Mouse (Mus musculus): ENCODE data around the gene Thra. TPM values are rescaled to one million over a fixed set of nuclear protein-coding genes. Genes with fewer than 3 reads are reported as not detected.
A peak's percentile ranks its signal among the peaks of the same experiment; 100 is the strongest.

The Thra gene
- polyA plus RNA-seq, 1 experiment from 2014 or later, result 41.4 TPM

DNA sequence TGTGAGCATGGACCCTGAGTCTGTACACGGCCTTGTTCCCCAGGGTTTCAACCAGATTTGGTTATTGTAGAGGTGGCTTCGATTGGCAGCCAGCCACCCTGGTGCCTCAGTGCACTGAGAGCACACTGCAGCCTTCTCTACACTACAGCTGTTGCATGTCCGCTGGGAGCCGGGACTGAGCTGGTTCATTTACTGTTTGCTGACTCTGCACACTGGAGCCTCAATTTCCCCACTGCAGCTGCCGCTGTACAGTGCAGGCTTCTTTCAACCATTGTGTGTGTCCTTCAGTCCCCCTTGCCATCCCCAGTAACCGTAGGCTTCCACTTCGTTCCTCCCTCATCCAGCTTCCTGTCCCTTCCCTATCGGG lies 429 bp upstream of the Thra start:
- ATAC-seq (ENCODE audit: low FRiP score), result no peak
- no peak for DNase-seq (ENCODE audit: low spot score)
- 12% methylated on average over 8 of the region's 8 CpGs for WGBS
- Histone ChIP-seq H3K27ac (ENCODE audit: low read depth, low read length) (peak overlapping the region; percentile 96), H3K9me3 (ENCODE audit: control insufficient read depth, low read length) (no peaks in the 10 kb centered on the region), H3K4me2 (replicated peaks; ENCODE audit: low read depth, low read length) (peak overlapping the region; percentile 79), H3K27me3 (ENCODE audit: control insufficient read depth, insufficient read depth, low read length) (no peaks in the 10 kb centered on the region), H3K36me3 (ENCODE audit: control insufficient read depth, insufficient read depth, low read length) (no peaks in the 10 kb centered on the region), H3K4me3 (ENCODE audit: low read depth, low read length) (peak overlapping the region; percentile 82; the same call in 1 of the 2 replicates), H3K4me1 (replicated peaks; ENCODE audit: control insufficient read depth, insufficient read depth, low read length) (peaks cover 24% of the 10 kb centered on the region), H3K9ac (ENCODE audit: low read depth, low read length) (peak overlapping the region; percentile 93)

- Histone ChIP-seq H3K4me3 (ENCODE audit: low read depth, low read length) (peak overlapping the region; percentile 82), H3K4me1 (replicated peaks; ENCODE audit: control insufficient read depth, insufficient read depth, low read length) (peaks cover 27% of the 10 kb centered on the region)
Measured at GRCm38 (mm10) chr11:98741051-98741620, 698 bp downstream of the Thra start.

DNA sequence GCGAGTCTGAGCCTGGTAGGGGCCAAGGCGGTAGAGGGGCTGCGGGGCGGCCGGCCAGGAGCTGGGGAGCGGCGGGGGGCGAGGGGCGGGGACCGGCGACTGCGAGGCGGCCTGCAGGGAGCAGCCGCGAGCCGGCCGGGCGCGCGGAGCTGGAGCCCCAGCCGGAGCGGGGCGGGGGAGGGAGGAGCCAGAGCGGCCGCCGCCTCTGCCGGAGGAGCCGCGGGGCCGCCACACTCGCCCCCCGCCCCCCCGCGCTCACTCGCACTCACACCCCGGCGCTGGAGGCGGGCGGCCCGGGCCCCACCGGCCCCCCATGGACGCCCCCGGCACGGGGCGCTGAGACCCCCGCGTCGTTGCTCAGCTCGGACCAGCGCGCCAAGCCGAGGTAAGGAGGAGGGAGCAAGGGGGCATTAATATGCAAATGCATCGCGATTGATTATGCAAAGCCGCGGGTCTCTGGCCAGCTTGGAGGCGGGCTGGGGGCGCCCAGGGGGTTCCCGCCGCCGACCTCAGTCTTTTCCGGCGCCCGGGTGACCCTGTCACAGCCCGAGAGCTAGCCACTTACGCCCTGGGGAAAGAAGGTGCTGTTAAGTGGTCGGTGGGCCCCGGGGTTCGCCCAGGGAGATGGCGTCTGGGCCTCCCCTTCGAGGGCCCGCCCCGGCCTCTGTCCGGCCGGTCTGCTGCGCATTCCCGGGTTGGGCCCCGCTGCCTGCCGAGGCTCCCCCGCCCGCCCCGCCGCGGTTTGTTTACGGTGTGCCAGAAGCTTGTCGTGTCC lies 1.4 kb downstream of the Thra start:
- peak overlapping the region; percentile 93 for H3K9ac ChIP-seq (ENCODE audit: low read depth, low read length)
- peak; percentile 88 for DNase-seq (ENCODE audit: low spot score)
- peak; percentile 64 for ATAC-seq (ENCODE audit: low FRiP score)
- H3K36me3 ChIP-seq (ENCODE audit: control insufficient read depth, insufficient read depth, low read length), result no peaks in the 10 kb centered on the region
- peak overlapping the region; percentile 79 for H3K4me2 ChIP-seq (replicated peaks; ENCODE audit: low read depth, low read length)
- no peaks in the 10 kb centered on the region for H3K27me3 ChIP-seq (ENCODE audit: control insufficient read depth, insufficient read depth, low read length)
- 1% methylated on average over 50 of the region's 86 CpGs for WGBS
- peaks cover 32% of the 10 kb centered on the region for H3K4me1 ChIP-seq (replicated peaks; ENCODE audit: control insufficient read depth, insufficient read depth, low read length)
- H3K9me3 ChIP-seq (ENCODE audit: control insufficient read depth, low read length), result no peaks in the 10 kb centered on the region
- H3K27ac ChIP-seq (ENCODE audit: low read depth, low read length), result peak overlapping the region; percentile 96
- peak overlapping the region; percentile 82 for H3K4me3 ChIP-seq (ENCODE audit: low read depth, low read length)

More at GRCm38 (mm10) chr11:98741051-98741620, 698 bp downstream of the Thra start:
- Histone ChIP-seq H3K9me3 (ENCODE audit: control insufficient read depth, low read length) (no peaks in the 10 kb centered on the region), H3K4me2 (replicated peaks; ENCODE audit: low read depth, low read length) (peak overlapping the region; percentile 79), H3K9ac (ENCODE audit: low read depth, low read length) (peak overlapping the region; percentile 93), H3K36me3 (ENCODE audit: control insufficient read depth, insufficient read depth, low read length) (no peaks in the 10 kb centered on the region), H3K27me3 (ENCODE audit: control insufficient read depth, insufficient read depth, low read length) (no peaks in the 10 kb centered on the region), H3K27ac (ENCODE audit: low read depth, low read length) (peak overlapping the region; percentile 96)
- DNase-seq (ENCODE audit: low spot score), result no peak
- under 1% methylated on average over 17 of the region's 17 CpGs for WGBS
- no peak for ATAC-seq (ENCODE audit: low FRiP score)

DNA sequence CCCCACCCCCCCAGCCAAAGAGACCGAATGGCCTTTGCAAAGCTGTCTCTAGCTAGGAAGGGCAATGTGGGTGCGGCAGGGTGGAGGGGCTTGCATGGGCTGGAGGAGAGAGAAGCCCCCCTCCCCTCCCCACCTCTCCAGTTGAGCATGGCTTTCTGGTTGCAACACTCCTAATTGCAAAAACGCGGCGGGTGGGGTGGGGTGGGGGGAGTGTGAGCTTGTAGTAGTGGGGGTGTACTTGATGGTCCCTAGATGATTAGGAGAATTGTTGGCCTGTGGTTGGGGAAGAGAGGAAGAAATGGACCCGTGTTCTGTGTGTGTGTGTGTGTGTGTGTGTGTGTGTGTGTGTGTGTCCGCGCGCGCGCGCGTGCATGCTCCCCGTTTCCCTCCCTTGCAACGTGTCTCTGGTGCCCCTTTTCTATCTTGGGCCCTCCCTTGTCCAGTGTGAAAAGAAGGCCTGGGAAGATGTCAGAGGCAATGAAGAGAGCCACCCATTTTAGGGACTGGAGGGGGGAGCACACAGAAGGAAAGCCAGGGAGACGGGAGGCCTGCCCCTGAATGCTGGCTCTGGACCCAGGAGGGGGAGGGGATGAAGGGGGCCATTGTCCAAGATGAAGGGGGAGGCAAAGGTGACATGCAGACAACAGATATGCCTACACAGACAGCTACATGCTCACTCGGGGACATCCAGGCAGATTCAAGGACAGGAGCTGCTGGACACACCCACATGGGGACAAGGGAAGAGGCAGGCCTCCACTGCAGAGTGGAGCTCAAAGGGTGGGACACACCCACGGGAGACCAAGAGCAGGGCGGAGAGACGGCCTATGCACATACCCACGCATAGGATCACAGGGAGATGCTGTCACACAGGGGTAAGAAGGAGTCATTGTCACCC lies 2.2 kb downstream of the Thra start:
- H3K4me1 ChIP-seq (replicated peaks; ENCODE audit: control insufficient read depth, insufficient read depth, low read length), result peaks cover 38% of the 10 kb centered on the region
- ATAC-seq (ENCODE audit: low FRiP score), result peak; percentile 21
- peak; percentile 56 for DNase-seq (ENCODE audit: low spot score)

DNA sequence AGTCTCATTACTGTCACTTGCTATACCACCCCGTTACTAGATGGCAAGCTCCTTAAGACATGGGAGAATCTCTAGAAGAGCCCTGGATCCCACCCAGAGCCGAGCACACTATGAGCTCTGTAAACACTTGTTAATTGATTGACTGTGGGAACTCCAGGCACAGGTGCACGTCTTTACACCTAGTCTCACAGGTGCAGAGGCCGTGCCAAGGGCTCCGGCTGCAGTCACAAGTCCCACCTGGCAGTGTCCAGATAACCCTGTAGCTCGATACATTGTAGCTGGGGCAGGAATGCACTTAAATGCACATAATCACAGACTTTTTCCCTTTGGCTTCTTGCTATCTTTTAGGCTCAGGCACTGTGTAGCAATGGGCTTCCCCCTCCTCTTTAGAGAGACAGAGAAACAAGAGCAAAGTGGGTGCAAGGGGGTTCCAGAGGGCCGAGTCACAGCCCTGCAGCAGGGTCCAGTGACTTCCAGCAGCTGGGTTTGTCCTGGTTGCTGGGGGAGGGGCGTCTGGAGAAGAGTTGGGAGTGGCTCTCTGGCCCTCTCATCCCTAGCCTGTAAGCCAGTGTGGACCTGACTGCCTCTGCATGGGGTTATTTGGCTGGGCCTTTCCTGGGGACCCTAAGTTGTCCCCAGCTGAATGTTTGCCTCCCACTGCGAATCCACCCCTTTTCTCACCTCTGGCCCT lies 3.4 kb downstream of the Thra start:
- peak overlapping the region; percentile 96 for H3K27ac ChIP-seq (ENCODE audit: low read depth, low read length)
- H3K4me2 ChIP-seq (replicated peaks; ENCODE audit: low read depth, low read length), result peak overlapping the region; percentile 79
- peak overlapping the region; percentile 82 for H3K4me3 ChIP-seq (ENCODE audit: low read depth, low read length)
- 7% methylated on average over 9 of the region's 9 CpGs for WGBS
- no peaks in the 10 kb centered on the region for H3K27me3 ChIP-seq (ENCODE audit: control insufficient read depth, insufficient read depth, low read length)
- H3K9ac ChIP-seq (ENCODE audit: low read depth, low read length), result peak overlapping the region; percentile 59
- peak; percentile 8; the same call in 1 of the 2 replicates for ATAC-seq (ENCODE audit: low FRiP score)
- DNase-seq (ENCODE audit: low spot score), result peak; percentile 78
- no peaks in the 10 kb centered on the region for H3K9me3 ChIP-seq (ENCODE audit: control insufficient read depth, low read length)
- H3K4me1 ChIP-seq (replicated peaks; ENCODE audit: control insufficient read depth, insufficient read depth, low read length), result peaks cover 48% of the 10 kb centered on the region
- no peaks in the 10 kb centered on the region for H3K36me3 ChIP-seq (ENCODE audit: control insufficient read depth, insufficient read depth, low read length)

More for the DNA sequence above, 2.2 kb downstream of the Thra start:
- Histone ChIP-seq H3K9me3 (ENCODE audit: control insufficient read depth, low read length) (no peaks in the 10 kb centered on the region), H3K4me3 (ENCODE audit: low read depth, low read length) (peak overlapping the region; percentile 82), H3K9ac (ENCODE audit: low read depth, low read length) (peak overlapping the region; percentile 93), H3K27me3 (ENCODE audit: control insufficient read depth, insufficient read depth, low read length) (no peaks in the 10 kb centered on the region), H3K27ac (ENCODE audit: low read depth, low read length) (peak overlapping the region; percentile 96), H3K4me2 (replicated peaks; ENCODE audit: low read depth, low read length) (peak overlapping the region; percentile 79), H3K36me3 (ENCODE audit: control insufficient read depth, insufficient read depth, low read length) (no peaks in the 10 kb centered on the region)
- WGBS, result 5% methylated on average over 17 of the region's 21 CpGs

DNA sequence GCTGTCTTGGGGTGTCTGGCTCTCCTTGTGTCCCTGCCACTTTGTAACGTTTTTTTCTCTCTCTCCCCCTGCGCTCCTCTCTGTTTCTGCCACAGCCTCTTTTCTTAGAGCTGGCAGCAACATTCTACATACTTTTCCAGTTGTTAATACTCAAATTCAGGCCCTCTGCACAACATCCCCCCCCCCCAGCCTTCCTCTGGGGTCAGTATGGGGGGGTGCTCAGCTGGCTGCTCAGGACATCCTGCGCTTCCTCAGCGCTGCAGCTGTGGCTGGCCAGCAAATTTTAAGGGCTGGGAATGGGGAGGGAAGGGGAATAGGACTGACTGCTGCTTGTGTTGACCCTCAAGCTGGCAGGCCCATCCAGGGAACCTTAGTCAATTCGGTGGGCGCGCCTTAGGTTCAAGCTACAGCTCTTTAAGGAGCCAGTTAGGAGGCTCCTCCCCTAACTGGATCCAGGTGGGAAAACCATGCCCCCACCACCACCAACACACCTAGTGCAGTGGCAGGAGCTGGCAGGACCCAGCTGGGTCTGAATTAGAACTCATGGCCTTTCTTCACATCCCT lies 4.1 kb downstream of the Thra start:
- Histone ChIP-seq H3K27ac (ENCODE audit: low read depth, low read length) (peak overlapping the region; percentile 96), H3K27me3 (ENCODE audit: control insufficient read depth, insufficient read depth, low read length) (no peaks in the 10 kb centered on the region), H3K4me3 (ENCODE audit: low read depth, low read length) (peak overlapping the region; percentile 82), H3K4me1 (replicated peaks; ENCODE audit: control insufficient read depth, insufficient read depth, low read length) (peaks cover 53% of the 10 kb centered on the region), H3K9ac (ENCODE audit: low read depth, low read length) (peak overlapping the region; percentile 59), H3K36me3 (ENCODE audit: control insufficient read depth, insufficient read depth, low read length) (no peaks in the 10 kb centered on the region), H3K9me3 (ENCODE audit: control insufficient read depth, low read length) (no peaks in the 10 kb centered on the region), H3K4me2 (replicated peaks; ENCODE audit: low read depth, low read length) (peak overlapping the region; percentile 79)
- ATAC-seq (ENCODE audit: low FRiP score) (no peak), DNase-seq (ENCODE audit: low spot score) (no peak)
- 38% methylated on average over 7 of the region's 7 CpGs for WGBS

DNA sequence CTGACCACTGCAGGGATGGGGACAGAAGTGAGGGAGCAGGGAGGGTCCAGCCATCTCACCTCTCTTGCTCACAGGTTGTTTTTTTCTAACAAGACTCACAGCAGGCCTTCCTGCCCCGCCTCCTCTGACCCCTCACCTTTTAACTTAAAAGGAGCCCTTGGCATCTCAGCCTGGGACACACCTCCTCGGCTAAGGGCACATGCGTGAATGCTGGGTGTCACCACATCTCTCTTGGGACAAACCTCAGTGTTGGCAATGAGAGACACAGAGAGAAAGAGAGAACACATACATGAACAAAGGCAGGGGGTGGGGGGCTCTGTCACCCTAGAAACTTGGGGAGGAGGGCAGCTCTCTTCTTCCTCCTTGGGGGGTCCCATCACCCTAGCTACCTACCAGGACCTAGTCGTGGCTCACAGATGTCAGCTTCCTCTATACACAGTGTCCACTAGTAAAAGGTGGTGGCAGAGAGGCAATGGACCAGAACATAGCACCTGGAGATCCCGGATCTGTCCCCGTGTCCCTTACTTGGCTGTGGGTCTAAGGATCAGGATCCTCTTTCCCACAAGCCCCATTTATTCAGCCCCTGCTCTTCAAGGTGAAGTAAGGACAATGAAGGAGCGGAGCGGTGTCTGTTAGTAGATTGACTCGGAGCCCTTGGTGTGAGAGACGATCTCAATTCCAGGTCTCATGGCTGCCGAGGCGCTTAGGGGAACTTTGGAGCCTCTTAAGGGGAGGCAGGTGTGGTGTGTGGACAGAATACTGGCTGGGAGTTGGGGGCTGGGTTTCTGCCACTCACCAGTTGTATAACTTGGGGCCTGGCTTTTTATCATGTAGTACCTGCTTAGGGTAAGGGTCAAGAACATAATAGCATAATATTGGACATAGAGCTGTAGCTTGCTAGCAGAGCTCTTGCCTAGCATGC lies 5.8 kb downstream of the Thra start:
- DNase-seq (ENCODE audit: low spot score), result no peak
- H3K9me3 ChIP-seq (ENCODE audit: control insufficient read depth, low read length), result no peaks in the 10 kb centered on the region
- H3K4me3 ChIP-seq (ENCODE audit: low read depth, low read length), result no peak overlapping the region
- H3K4me2 ChIP-seq (replicated peaks; ENCODE audit: low read depth, low read length), result no peak overlapping the region
- WGBS, result 48% methylated on average over 12 of the region's 12 CpGs
- H3K27me3 ChIP-seq (ENCODE audit: control insufficient read depth, insufficient read depth, low read length), result no peaks in the 10 kb centered on the region
- H3K4me1 ChIP-seq (replicated peaks; ENCODE audit: control insufficient read depth, insufficient read depth, low read length), result peaks cover 58% of the 10 kb centered on the region
- peak overlapping the region; percentile 76; the same call in 1 of the 2 replicates for H3K27ac ChIP-seq (ENCODE audit: low read depth, low read length)
- no peak overlapping the region for H3K9ac ChIP-seq (ENCODE audit: low read depth, low read length)
- no peak for ATAC-seq (ENCODE audit: low FRiP score)
- no peaks in the 10 kb centered on the region for H3K36me3 ChIP-seq (ENCODE audit: control insufficient read depth, insufficient read depth, low read length)

Data from hindbrain, embryonic 11.5 days (tissue).